Mouse (Mus musculus) embryonic facial prominence, embryonic 10.5 days (tissue): ENCODE results near the gene Mad1l1. TPM values are rescaled to one million over a fixed set of nuclear protein-coding genes. Genes with fewer than 3 reads are reported as not detected.

Source experiments
- DNase-seq: peaks from one replicate; pipeline ENCODE4 v3.0.0-alpha.2; 2017; ENCODE audit warnings: low spot score
- H3K27ac ChIP-seq: fragments of 300-500 bp; sonication (generic); replicated peaks from 2 replicates; pipeline ENCODE4 v1.5.1; 2016; ENCODE audit warnings: mild to moderate bottlenecking
- H3K27me3 ChIP-seq: fragments of 300-500 bp; sonication (generic); replicated peaks from 2 replicates; pipeline ENCODE4 v1.6.1; 2016; ENCODE audit warnings: low read depth, mild to moderate bottlenecking; ENCODE audit not compliant: poor library complexity, severe bottlenecking
- H3K36me3 ChIP-seq: fragments of 300-500 bp; sonication (generic); replicated peaks from 2 replicates; pipeline ENCODE4 v1.6.1; 2016; ENCODE audit warnings: mild to moderate bottlenecking, moderate library complexity
- H3K4me1 ChIP-seq: fragments of 300-500 bp; sonication (generic); 2 replicates; pipeline ENCODE4 v1.6.1; 2016
- H3K4me3 ChIP-seq: fragments of 300-500 bp; sonication (generic); 2 replicates; pipeline ENCODE4 v1.5.1; 2016; ENCODE audit warnings: mild to moderate bottlenecking, moderate library complexity
- H3K9me3 ChIP-seq: fragments of 300-500 bp; sonication (generic); 2 replicates; pipeline ENCODE4 v1.6.1; 2016; ENCODE audit warnings: mild to moderate bottlenecking
- WGBS: fragments of 180-500 bp; shearing (Covaris S2); methylation state at CpG from one replicate; pipeline ENCODE4 v1.1.7; 2016; 5-methylcytosine and 5-hydroxymethylcytosine counted together
- polyA plus RNA-seq: library from polyadenylated mRNA; unstranded; fragments of >200 nt; fragmentation: Nextera tagmentation; extraction: Ambion mirVana; gene quantifications from 2 replicates; pipeline ENCODE4 v1.2.1, GENCODE M21; 2016

Gene Mad1l1
- polyA plus RNA-seq, 1 experiment from 2014 or later = 63.9 TPM

GRCm38 (mm10) chr5:140254656-140255055, 66.7 kb downstream of the Mad1l1 start:
- Histone ChIP-seq H3K36me3 (peaks cover 74% of the 10 kb centered on the region), H3K4me3 (no peak overlapping the region), H3K9me3 (no peaks in the 10 kb centered on the region), H3K27ac (no peak overlapping the region), H3K4me1 (no peaks in the 10 kb centered on the region), H3K27me3 (no peaks in the 10 kb centered on the region)
- WGBS = 96% methylated on average over 1 of the region's 1 CpGs
- DNase-seq = no peak

GRCm38 (mm10) chr5:140251989-140252388, 69.4 kb downstream of the Mad1l1 start:
- H3K27ac ChIP-seq = no peak overlapping the region
- peaks cover 51% of the 10 kb centered on the region for H3K36me3 ChIP-seq
- H3K9me3 ChIP-seq = no peaks in the 10 kb centered on the region
- DNase-seq = no peak
- H3K27me3 ChIP-seq = no peaks in the 10 kb centered on the region
- WGBS = 92% methylated on average over 2 of the region's 2 CpGs
- no peaks in the 10 kb centered on the region for H3K4me1 ChIP-seq
- H3K4me3 ChIP-seq = no peak overlapping the region

GRCm38 (mm10) chr5:140250370-140250769, 71.0 kb downstream of the Mad1l1 start:
- no peak for DNase-seq
- Histone ChIP-seq H3K27ac (no peak overlapping the region), H3K4me1 (no peaks in the 10 kb centered on the region), H3K27me3 (no peaks in the 10 kb centered on the region), H3K4me3 (no peak overlapping the region), H3K36me3 (peaks cover 40% of the 10 kb centered on the region), H3K9me3 (no peaks in the 10 kb centered on the region)
- WGBS = 87% methylated on average over 3 of the region's 3 CpGs

GRCm38 (mm10) chr5:140249359-140250062, 71.8 kb downstream of the Mad1l1 start:
- Histone ChIP-seq H3K9me3 (no peaks in the 10 kb centered on the region), H3K27me3 (no peaks in the 10 kb centered on the region), H3K4me3 (no peak overlapping the region), H3K4me1 (no peaks in the 10 kb centered on the region), H3K36me3 (peaks cover 43% of the 10 kb centered on the region), H3K27ac (no peak overlapping the region)
- no peak for DNase-seq
- WGBS = 84% methylated on average over 6 of the region's 6 CpGs

DNA sequence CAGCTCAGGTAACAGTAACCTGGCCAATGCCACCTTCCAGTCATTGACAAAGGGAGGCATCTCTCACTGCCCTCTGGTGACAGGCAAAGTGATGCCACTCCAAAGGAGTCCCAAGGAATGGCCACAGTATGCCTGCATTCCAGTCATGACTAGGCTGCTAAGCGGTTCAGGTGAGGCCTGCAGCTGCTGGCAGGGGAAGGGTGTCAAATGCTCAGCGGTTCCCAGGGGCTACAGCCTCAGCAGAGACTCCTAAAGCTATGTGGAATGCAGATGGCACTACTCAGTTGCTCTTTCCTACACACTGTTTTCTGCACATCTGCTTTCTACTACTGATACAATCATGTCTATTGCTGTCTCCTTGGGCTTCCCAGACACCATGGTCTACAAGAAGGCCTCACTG, 73.3 kb downstream of the Mad1l1 start:
- Histone ChIP-seq H3K4me3 (no peak overlapping the region), H3K27ac (no peak overlapping the region), H3K9me3 (no peaks in the 10 kb centered on the region), H3K4me1 (no peaks in the 10 kb centered on the region), H3K36me3 (peaks cover 40% of the 10 kb centered on the region), H3K27me3 (no peaks in the 10 kb centered on the region)
- DNase-seq = no peak
- 82% methylated on average over 2 of the region's 2 CpGs for WGBS

- H3K4me3 ChIP-seq = no peak overlapping the region
- no peaks in the 10 kb centered on the region for H3K9me3 ChIP-seq
- DNase-seq = no peak
- WGBS = 92% methylated on average over 3 of the region's 3 CpGs
- no peak overlapping the region for H3K27ac ChIP-seq
- peaks cover 32% of the 10 kb centered on the region for H3K36me3 ChIP-seq
- H3K27me3 ChIP-seq = no peaks in the 10 kb centered on the region
- H3K4me1 ChIP-seq = peaks cover 11% of the 10 kb centered on the region
Measured at GRCm38 (mm10) chr5:140240235-140240634, 81.1 kb downstream of the Mad1l1 start.

GRCm38 (mm10) chr5:140238880-140239279, 82.5 kb downstream of the Mad1l1 start:
- Histone ChIP-seq H3K36me3 (peaks cover 24% of the 10 kb centered on the region), H3K27ac (no peak overlapping the region), H3K4me3 (no peak overlapping the region), H3K27me3 (no peaks in the 10 kb centered on the region), H3K9me3 (no peaks in the 10 kb centered on the region), H3K4me1 (peaks cover 18% of the 10 kb centered on the region)
- no peak for DNase-seq
- 83% methylated on average over 3 of the region's 3 CpGs for WGBS

- no peaks in the 10 kb centered on the region for H3K9me3 ChIP-seq
- DNase-seq = no peak
- 0 out of 2 replicates have a peak, but pooled peaks cover 17% of the 10 kb centered on the region for H3K4me1 ChIP-seq
- H3K27me3 ChIP-seq = no peaks in the 10 kb centered on the region
- H3K4me3 ChIP-seq = no peak overlapping the region
- H3K36me3 ChIP-seq = peaks cover 13% of the 10 kb centered on the region; the same call in 1 of the 2 replicates
- WGBS = 87% methylated on average over 6 of the region's 6 CpGs
- H3K27ac ChIP-seq = no peak overlapping the region
Measured at GRCm38 (mm10) chr5:140230818-140231217, 90.5 kb downstream of the Mad1l1 start.

DNA sequence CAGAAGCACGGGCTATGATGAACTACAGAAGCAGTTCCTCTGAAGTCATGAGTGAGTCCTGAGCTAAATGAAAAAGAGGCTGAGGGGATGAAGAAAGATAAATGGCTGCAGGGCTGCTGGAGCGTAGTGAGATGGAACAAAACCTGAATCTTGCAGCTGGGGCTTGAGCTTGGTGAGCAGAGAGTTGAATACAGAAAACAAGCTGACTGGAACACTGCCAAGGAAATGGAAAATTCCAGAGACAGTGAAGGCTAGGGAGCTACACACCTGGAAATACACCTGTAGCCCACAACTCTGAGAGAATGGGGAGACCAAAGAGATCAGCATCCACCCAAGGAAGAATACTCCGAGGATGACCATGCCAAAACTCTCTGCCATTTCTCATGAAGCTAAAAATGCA, 93.0 kb downstream of the Mad1l1 start:
- 92% methylated on average over 3 of the region's 3 CpGs for WGBS

DNA sequence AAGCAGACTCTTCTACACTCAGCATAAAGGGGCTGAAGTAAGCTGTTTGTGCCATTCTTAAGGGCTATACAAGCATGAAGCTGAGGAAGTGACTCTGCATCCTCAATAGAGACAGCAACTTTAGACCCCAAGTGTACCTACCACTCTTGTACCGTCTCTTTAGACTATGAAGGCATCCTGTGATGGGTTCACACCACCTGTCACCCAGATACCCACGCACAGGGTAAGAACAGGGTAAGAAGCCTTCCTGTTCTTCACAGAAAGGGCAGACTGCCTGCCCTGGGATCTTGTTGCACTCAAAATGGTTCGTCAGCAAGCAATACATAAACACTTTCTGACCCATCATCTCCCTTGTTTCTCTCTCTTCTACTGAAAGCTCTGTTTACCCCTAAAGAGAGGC, 94.5 kb downstream of the Mad1l1 start:
- DNase-seq = no peak
- Histone ChIP-seq H3K4me3 (no peak overlapping the region), H3K4me1 (peaks cover 21% of the 10 kb centered on the region), H3K27ac (no peak overlapping the region), H3K9me3 (no peaks in the 10 kb centered on the region), H3K27me3 (no peaks in the 10 kb centered on the region), H3K36me3 (peaks cover 16% of the 10 kb centered on the region)
- WGBS = 83% methylated on average over 3 of the region's 3 CpGs

More for the DNA sequence above, 93.0 kb downstream of the Mad1l1 start:
- Histone ChIP-seq H3K4me1 (peaks cover 15% of the 10 kb centered on the region), H3K4me3 (no peak overlapping the region), H3K27ac (no peak overlapping the region), H3K36me3 (peaks cover 11% of the 10 kb centered on the region; the same call in 1 of the 2 replicates), H3K27me3 (no peaks in the 10 kb centered on the region), H3K9me3 (no peaks in the 10 kb centered on the region)
- DNase-seq = no peak

GRCm38 (mm10) chr5:140225881-140226280, 95.5 kb downstream of the Mad1l1 start:
- H3K27ac ChIP-seq = no peak overlapping the region

GRCm38 (mm10) chr5:140225103-140225502, 96.2 kb downstream of the Mad1l1 start:
- H3K27ac ChIP-seq = no peak overlapping the region
- H3K4me3 ChIP-seq = no peak overlapping the region
- no peaks in the 10 kb centered on the region for H3K27me3 ChIP-seq
- H3K36me3 ChIP-seq = peaks cover 16% of the 10 kb centered on the region
- 86% methylated on average over 2 of the region's 2 CpGs for WGBS
- DNase-seq = no peak
- no peaks in the 10 kb centered on the region for H3K9me3 ChIP-seq
- H3K4me1 ChIP-seq = peaks cover 32% of the 10 kb centered on the region

More at GRCm38 (mm10) chr5:140225881-140226280, 95.5 kb downstream of the Mad1l1 start:
- peaks cover 17% of the 10 kb centered on the region for H3K36me3 ChIP-seq
- H3K9me3 ChIP-seq = no peaks in the 10 kb centered on the region
- no peak for DNase-seq
- H3K27me3 ChIP-seq = no peaks in the 10 kb centered on the region
- WGBS = 77% methylated on average over 2 of the region's 2 CpGs
- peaks cover 29% of the 10 kb centered on the region for H3K4me1 ChIP-seq
- H3K4me3 ChIP-seq = no peak overlapping the region
